Mouse (Mus musculus) midbrain, embryonic 11.5 days (tissue): ENCODE measurements around the gene Pde3a. TPM values are rescaled to one million over a fixed set of nuclear protein-coding genes. Genes with fewer than 3 reads are reported as not detected.
A peak's percentile ranks its signal among the peaks of the same experiment; 100 is the strongest.

Experiments
- ATAC-seq: fragments of 200-750 bp; cut with Nextera tagmentation; 2 replicates; pipeline ENCODE4 v1.8.0; 2017; ENCODE audit warnings: moderate TSS enrichment, moderate library complexity; ENCODE audit not compliant: low FRiP score
- DNase-seq: peaks from one replicate; pipeline ENCODE4 v3.0.0; 2015; ENCODE audit warnings: low spot score; ENCODE audit errors: missing footprints
- H3K27ac ChIP-seq: fragments of 300-500 bp; sonication (generic); 2 replicates; pipeline ENCODE4 v1.5.1; 2014; ENCODE audit warnings: low read depth, low read length
- H3K27me3 ChIP-seq: fragments of 300-500 bp; sonication (generic); 2 replicates; pipeline ENCODE4 v1.6.1; 2014; ENCODE audit warnings: mild to moderate bottlenecking, low read length, moderate library complexity, mixed read lengths; ENCODE audit not compliant: control insufficient read depth, insufficient read depth
- H3K36me3 ChIP-seq: fragments of 300-500 bp; sonication (generic); 2 replicates; pipeline ENCODE4 v1.6.1; 2014; ENCODE audit warnings: mild to moderate bottlenecking, low read length, moderate library complexity, mixed read lengths; ENCODE audit not compliant: control insufficient read depth, insufficient read depth
- H3K4me1 ChIP-seq: fragments of 300-500 bp; sonication (generic); 2 replicates; pipeline ENCODE4 v1.6.1; 2014; ENCODE audit warnings: low read length; ENCODE audit not compliant: control insufficient read depth, insufficient read depth
- H3K4me2 ChIP-seq: fragments of 300-500 bp; sonication (generic); 2 replicates; pipeline ENCODE4 v1.6.1; 2014; ENCODE audit warnings: mild to moderate bottlenecking, moderate library complexity
- H3K4me3 ChIP-seq: fragments of 300-500 bp; sonication (generic); 2 replicates; pipeline ENCODE4 v1.5.1; 2014; ENCODE audit warnings: low read depth, low read length
- H3K9ac ChIP-seq: fragments of 300-500 bp; sonication (generic); 2 replicates; pipeline ENCODE4 v1.6.1; 2014; ENCODE audit warnings: low read length
- H3K9me3 ChIP-seq: fragments of 300-500 bp; sonication (generic); 2 replicates; pipeline ENCODE4 v1.6.1; 2016; ENCODE audit warnings: low read length; ENCODE audit not compliant: control insufficient read depth
- WGBS: fragments of 180-500 bp; shearing (Covaris S2); extraction: QIAGEN DNeasy Blood & Tissue Kit; methylation state at CpG from one replicate; pipeline ENCODE4 v1.1.7; 2014; 5-methylcytosine and 5-hydroxymethylcytosine counted together
- polyA plus RNA-seq: library from polyadenylated mRNA; unstranded; fragments of >200 nt; fragmentation: Nextera tagmentation; extraction: Ambion mirVana; gene quantifications from 2 replicates; pipeline ENCODE4 v1.2.1, GENCODE M21; 2014

Gene Pde3a
- polyA plus RNA-seq, 1 experiment from 2014 or later: 2.1 TPM

DNA sequence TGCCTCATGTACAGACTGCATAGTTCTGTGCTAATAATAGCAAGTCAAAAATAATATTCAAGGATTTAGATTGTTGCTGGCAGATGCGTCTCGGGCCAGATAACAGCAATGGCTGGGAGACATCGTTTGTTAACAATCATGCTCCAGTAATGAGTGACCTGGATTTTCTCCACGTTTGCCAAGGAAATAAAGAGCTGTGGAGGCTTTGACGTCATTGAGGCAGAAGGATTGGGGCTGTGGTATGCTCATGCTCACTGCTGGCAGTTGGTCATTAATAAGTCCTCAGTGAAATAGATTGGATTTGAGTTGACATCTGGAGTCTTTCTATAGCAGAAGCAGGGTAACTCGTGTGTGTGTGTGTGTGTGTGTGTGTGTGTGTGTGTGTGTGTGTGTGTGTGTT lies 103.2 kb downstream of the Pde3a start:
- H3K36me3 ChIP-seq: no peaks in the 10 kb centered on the region
- H3K27ac ChIP-seq: no peak overlapping the region
- no peak overlapping the region for H3K9ac ChIP-seq
- H3K9me3 ChIP-seq: no peaks in the 10 kb centered on the region
- DNase-seq (no peak), ATAC-seq (no peak)
- H3K4me3 ChIP-seq: no peak overlapping the region
- WGBS: 77% methylated on average over 6 of the region's 6 CpGs
- no peaks in the 10 kb centered on the region for H3K4me1 ChIP-seq
- no peak overlapping the region for H3K4me2 ChIP-seq
- no peaks in the 10 kb centered on the region for H3K27me3 ChIP-seq

DNA sequence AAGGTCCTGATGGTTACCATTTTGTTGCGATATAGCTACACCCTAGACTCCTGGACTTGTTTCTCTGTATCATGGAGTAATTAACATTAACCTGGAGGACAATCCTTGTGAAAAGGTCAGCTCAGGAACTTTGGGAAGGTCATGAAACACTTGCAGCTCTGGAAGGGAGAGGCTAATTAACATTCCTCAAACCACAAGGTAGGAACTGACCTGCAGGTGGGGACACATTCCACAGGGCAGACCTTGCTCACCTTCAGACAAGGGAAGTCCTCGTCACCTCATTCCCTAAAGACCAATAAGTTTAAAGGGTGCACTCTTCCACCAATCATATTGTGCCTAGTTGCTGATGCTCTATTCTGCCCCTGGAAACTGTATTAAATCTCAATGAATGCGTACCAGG lies 114.6 kb downstream of the Pde3a start:
- Histone ChIP-seq H3K36me3 (no peaks in the 10 kb centered on the region), H3K27me3 (no peaks in the 10 kb centered on the region), H3K9ac (no peak overlapping the region), H3K9me3 (no peaks in the 10 kb centered on the region), H3K4me2 (no peak overlapping the region), H3K4me3 (no peak overlapping the region), H3K27ac (no peak overlapping the region), H3K4me1 (no peaks in the 10 kb centered on the region)
- DNase-seq (no peak), ATAC-seq (no peak)
- WGBS: 93% methylated on average over 3 of the region's 3 CpGs

DNA sequence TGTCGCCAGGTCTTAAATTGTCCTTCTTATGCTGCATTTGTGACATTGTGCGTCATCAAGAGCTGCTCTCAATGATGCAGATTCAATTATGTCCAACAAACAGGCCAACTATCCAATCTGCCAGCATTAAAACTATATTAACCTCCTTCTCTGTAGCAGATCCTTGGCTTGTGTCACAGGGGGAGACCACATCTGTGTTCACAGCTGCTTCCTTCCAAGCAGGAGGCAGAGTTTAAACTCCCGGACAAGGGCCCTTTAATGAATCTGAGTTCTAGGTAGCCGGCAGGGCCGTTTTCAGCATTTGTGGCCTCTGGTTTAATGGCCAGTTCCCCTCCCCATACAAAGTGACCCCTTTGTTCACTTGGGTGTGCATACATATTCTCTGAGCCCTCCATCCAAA lies 118.0 kb downstream of the Pde3a start:
- ATAC-seq (no peak), DNase-seq (peak; percentile 78)
- Histone ChIP-seq H3K27ac (no peak overlapping the region), H3K4me3 (no peak overlapping the region), H3K9ac (no peak overlapping the region), H3K36me3 (no peaks in the 10 kb centered on the region), H3K4me1 (no peaks in the 10 kb centered on the region), H3K9me3 (no peaks in the 10 kb centered on the region), H3K27me3 (no peaks in the 10 kb centered on the region), H3K4me2 (no peak overlapping the region)
- WGBS: 71% methylated on average over 5 of the region's 5 CpGs

DNA sequence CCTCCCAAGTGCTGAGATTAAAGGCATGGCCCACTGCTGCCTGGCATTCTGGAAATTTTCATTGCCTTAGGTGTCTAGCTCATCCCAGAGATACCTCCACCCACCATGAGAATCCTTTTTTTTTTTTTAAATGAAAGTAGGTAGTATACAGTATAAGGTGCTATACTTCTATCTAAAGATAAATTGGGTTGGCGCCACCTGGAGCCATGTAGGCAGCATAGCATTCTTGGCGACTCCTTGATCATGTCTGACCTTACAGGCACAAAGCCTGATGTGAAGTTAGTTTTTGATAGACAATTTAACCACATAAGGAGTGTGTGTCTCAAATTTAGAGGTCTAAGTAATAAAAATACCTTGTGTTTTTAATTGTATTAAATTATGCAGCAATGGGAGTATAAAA lies 123.6 kb downstream of the Pde3a start:
- no peak overlapping the region for H3K4me2 ChIP-seq
- no peak for DNase-seq
- no peak overlapping the region for H3K4me3 ChIP-seq
- no peaks in the 10 kb centered on the region for H3K27me3 ChIP-seq
- 58% methylated on average over 2 of the region's 2 CpGs for WGBS
- no peaks in the 10 kb centered on the region for H3K9me3 ChIP-seq
- no peaks in the 10 kb centered on the region for H3K4me1 ChIP-seq
- no peak overlapping the region for H3K9ac ChIP-seq
- H3K36me3 ChIP-seq: no peaks in the 10 kb centered on the region
- ATAC-seq: no peak
- H3K27ac ChIP-seq: no peak overlapping the region

DNA sequence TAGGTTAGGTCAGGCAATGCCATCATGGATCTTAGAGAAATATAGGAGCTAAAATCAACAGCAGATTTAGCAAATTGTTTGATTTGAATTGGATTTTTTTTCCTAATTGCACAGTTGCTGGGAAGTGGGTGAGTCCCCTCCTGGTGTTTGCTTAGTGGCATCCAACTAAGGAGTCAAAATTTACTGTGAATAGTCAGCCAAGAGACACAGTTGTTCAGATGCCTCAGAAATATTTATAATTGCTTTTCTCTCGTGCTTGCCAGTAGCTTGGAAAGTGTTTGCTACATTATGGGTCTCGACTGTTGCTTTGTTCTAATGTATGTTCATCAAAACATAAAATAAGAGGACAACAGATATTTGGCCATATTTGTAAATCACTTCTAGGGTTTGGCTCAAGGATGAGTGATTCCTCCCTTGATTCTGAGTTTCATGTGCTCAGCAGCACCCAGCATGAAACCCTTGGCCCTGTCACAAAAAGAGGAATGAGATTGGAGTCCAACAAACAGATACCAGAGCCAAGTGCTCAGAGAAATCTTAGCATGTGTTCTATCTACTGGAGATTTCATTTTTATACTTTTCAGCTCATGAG lies 125.5 kb downstream of the Pde3a start:
- no peak overlapping the region for H3K27ac ChIP-seq
- H3K9me3 ChIP-seq: no peaks in the 10 kb centered on the region
- no peak overlapping the region for H3K4me2 ChIP-seq
- 80% methylated on average over 2 of the region's 2 CpGs for WGBS
- no peak overlapping the region for H3K4me3 ChIP-seq
- ATAC-seq (no peak), DNase-seq (no peak)
- H3K27me3 ChIP-seq: no peaks in the 10 kb centered on the region
- no peaks in the 10 kb centered on the region for H3K4me1 ChIP-seq
- no peak overlapping the region for H3K9ac ChIP-seq
- no peaks in the 10 kb centered on the region for H3K36me3 ChIP-seq

DNA sequence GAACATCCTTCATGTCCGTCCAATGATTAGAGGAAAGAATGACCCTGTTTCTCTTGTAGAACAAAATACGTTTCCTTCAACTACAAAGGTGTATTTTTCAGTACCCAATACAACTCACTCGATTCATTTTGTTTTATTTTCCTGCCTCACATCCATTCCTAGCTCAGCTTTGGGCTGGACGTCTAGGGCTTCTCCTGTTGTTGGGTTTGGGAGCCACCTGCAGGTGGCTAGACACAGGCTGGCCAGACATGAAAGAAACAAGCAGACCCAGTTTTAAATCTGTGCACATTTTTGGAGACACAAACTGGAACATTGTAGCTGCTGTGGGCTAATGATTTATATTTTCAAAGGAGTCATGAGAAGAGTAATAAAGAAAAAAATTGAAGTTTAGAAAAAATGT lies 126.1 kb downstream of the Pde3a start:
- Histone ChIP-seq H3K27me3 (no peaks in the 10 kb centered on the region), H3K4me2 (no peak overlapping the region), H3K4me1 (no peaks in the 10 kb centered on the region), H3K27ac (no peak overlapping the region), H3K9me3 (no peaks in the 10 kb centered on the region), H3K36me3 (no peaks in the 10 kb centered on the region), H3K9ac (no peak overlapping the region), H3K4me3 (no peak overlapping the region)
- WGBS: 77% methylated on average over 4 of the region's 4 CpGs
- ATAC-seq (no peak), DNase-seq (no peak)

DNA sequence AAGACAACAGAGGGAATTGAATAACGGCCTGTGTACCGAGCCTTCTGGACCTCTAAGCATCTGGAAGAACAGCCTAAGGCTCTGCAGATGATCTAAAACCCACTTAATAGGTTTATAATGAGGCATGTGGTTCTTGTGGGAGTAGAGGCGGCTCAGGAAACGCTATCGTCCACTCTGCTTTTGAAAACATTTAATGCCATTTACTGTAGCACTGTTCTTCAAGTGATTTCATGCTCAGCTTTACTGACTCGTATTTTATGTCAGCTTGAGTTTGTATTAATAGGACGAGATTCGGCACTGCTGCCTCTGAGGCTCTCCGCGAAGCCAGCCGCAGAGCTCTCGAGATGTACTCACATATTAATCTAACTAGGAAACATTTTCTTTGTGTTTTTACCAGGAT lies 131.9 kb downstream of the Pde3a start:
- Histone ChIP-seq H3K27me3 (no peaks in the 10 kb centered on the region), H3K4me1 (peaks cover 4% of the 10 kb centered on the region; the same call in 1 of the 2 replicates), H3K36me3 (no peaks in the 10 kb centered on the region), H3K9me3 (no peaks in the 10 kb centered on the region), H3K4me2 (no peak overlapping the region), H3K27ac (no peak overlapping the region), H3K9ac (no peak overlapping the region), H3K4me3 (no peak overlapping the region)
- WGBS: 75% methylated on average over 12 of the region's 12 CpGs
- 0 out of 2 replicates have a peak, but pooled peaks have one; percentile 25 for ATAC-seq
- no peak for DNase-seq

DNA sequence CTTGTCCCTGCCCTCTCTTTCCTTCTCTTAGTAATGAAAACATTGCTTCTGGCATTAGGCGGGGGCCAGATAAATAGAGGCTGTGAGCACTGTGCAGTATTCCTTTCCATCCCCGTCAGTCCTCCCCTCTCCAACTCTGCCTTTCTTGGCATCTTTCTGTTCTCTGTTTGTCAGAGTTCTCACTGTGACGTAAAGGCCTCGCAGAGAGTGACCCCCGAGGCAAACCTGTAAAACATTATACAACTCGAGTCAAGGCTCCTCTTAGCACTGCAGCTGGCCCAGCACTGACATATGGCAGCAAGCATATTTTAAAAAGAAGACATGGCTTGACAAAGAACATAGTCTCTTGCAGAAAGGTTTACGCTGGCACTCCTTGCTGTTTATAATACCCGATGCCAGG lies 132.4 kb downstream of the Pde3a start:
- Histone ChIP-seq H3K9me3 (no peaks in the 10 kb centered on the region), H3K27me3 (no peaks in the 10 kb centered on the region), H3K4me2 (no peak overlapping the region), H3K9ac (no peak overlapping the region), H3K4me1 (peaks cover 4% of the 10 kb centered on the region; the same call in 1 of the 2 replicates), H3K36me3 (no peaks in the 10 kb centered on the region), H3K27ac (no peak overlapping the region), H3K4me3 (no peak overlapping the region)
- ATAC-seq: peak; percentile 55; the same call in 1 of the 2 replicates
- WGBS: 70% methylated on average over 8 of the region's 8 CpGs
- peak; percentile 84 for DNase-seq

DNA sequence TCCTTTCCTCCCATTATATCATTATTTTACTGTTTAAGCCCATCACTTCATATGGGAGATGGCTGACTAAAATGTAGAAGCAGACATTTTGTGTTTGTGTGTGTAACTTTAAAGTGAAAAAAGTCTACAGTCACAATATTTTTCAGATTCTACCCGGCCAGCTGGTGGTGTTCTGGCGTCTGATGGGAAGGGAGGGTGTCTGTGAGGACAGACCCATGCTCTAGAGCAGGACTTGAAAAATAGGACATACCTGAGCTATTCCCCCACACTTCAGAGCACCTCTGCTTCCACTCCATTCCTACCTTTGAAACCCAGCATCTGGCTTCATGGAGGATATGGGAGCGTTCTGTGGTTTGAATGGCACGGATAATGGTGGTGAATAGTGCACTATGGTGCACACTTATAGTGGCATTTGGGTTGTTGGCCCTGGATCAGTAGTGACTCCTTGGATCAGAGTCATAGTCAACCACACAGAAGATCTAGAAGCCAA lies 132.9 kb downstream of the Pde3a start:
- Histone ChIP-seq H3K4me3 (no peak overlapping the region), H3K9me3 (no peaks in the 10 kb centered on the region), H3K36me3 (no peaks in the 10 kb centered on the region), H3K27me3 (no peaks in the 10 kb centered on the region), H3K4me1 (peaks cover 4% of the 10 kb centered on the region; the same call in 1 of the 2 replicates), H3K27ac (no peak overlapping the region), H3K9ac (no peak overlapping the region), H3K4me2 (no peak overlapping the region)
- ATAC-seq (no peak), DNase-seq (peak; percentile 53)
- WGBS: 93% methylated on average over 4 of the region's 4 CpGs
